Mouse (Mus musculus): Measurements from ENCODE around the gene Map1lc3a.

Gene Map1lc3a

GRCm38 (mm10) chr2:155287456-155288250, 11.6 kb downstream of the Map1lc3a start:
- no peak for DNase-seq

GRCm38 (mm10) chr2:155290066-155290465, 14.0 kb downstream of the Map1lc3a start:
- no peak for DNase-seq

GRCm38 (mm10) chr2:155293382-155293781, 17.3 kb downstream of the Map1lc3a start:
- DNase-seq: no peak

DNA sequence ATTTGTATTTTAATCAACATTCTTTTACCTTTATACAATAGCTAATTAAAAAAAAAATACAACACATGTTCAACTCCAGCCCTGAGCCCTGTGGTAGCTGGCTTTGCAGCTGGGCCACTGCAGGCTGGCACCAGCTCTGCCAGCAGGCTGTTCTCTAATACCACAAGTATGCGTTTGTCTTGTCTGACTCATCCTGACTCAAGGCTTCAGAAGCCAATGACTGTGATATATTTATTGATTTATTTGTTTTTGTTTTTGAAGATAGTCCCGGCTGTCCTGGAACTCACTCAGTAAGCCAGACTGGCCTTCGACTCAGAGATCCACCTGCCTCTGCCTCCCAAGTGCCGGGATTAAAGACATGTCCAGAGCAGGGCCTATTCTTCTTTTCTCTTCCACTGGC, 17.8 kb downstream of the Map1lc3a start:
- no peak for DNase-seq

DNA sequence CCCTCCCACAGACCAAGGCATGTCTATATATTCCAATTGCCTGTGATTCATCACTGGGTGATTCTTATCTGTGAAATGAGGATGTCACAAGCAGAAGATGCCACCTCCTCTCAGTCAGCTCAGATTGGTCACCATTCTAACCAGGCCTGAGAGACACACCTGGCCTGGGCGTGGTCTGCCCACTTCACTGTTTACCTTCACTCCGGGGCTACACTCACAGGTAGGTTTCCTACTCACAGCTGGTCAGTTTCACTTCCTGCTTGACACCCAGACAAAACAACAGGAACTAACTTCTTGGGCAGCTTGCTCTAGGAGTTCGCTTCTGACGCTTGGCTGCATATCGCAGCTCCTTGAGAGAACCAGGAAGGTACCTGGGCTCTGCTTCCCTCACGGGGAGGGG, 19.4 kb downstream of the Map1lc3a start:
- no peak for DNase-seq

- DNase-seq: no peak
Measured at GRCm38 (mm10) chr2:155299563-155299962, 23.5 kb downstream of the Map1lc3a start.

DNA sequence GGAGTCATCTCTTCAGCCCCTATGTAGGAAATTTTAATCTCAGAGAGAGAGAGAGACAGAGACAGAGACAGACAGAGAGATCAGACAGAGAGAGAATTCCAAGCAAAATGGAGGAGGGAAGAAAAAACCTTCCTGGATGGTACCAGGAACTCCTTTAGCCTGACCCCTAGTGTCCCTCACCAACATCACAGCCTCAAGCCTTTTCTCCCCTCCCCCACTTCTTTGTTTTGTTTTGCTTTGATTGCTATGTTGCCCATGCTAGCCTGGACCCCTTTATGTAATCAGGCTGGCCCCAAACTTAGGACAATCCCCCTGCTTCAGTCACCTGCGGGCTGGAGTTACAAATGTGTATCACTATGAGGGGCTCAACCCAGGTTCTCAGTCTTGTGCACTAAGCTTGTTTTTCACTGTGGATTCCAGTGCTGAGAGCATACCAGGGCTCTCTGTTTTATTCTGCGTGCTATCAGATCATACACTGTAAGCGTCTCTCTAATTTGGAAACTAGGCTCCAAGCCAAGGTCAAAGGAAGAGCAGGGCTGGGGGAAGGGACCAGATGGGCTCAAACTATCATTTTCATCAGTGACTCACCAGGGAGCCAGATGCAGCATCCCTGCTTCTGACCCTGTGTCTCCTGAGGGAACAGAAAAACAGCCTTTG, 33.0 kb downstream of the Map1lc3a start:
- DNase-seq: no peak

GRCm38 (mm10) chr2:155313671-155314070, 37.6 kb downstream of the Map1lc3a start:
- no peak for DNase-seq

DNA sequence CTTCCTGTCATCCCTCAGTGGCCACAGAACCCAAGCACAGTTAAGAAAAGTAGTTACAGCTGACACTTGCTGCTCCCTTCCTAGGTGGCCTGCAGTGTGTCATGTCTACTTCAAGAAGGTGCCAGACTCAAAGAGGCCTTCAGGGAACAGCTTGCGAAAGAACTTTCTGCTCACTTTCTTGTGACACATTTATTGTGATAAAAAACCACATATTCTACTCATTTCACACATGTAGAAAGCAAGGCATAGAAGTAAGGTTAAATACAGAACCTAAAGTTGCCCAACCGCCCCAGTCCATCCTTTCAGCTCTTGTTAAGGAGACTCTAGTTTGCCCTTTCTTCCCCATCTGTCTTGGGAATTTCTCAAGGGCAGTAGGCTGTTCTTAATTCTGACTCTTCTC, 42.5 kb downstream of the Map1lc3a start:
- no peak for DNase-seq

GRCm38 (mm10) chr2:155320596-155320995, 44.5 kb downstream of the Map1lc3a start:
- DNase-seq: no peak

DNA sequence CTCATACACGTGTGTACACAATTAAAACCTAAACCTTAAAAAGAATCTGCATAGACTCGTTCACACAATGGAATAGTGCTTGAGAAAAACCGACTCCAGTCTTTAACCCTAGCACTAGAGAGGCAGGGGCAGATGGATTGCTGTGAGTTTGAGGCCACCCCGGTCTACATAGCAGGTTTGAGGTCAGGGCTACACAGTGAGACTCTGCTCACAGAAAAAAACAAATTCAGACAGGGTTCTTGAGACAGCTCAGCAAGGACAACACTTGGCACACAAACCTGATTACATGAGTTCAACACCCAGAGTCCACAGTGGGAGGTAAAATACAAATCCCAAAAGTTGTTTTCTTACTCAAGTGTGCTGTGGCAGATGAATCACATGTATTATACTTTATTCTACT, 49.9 kb downstream of the Map1lc3a start:
- no peak for DNase-seq

All from spleen, adult 18-20 months (tissue).